Mouse (Mus musculus) thymus, adult 2 months (tissue): ENCODE results near the gene B3galt1. TPM values are rescaled to one million over a fixed set of nuclear protein-coding genes. Genes with fewer than 3 reads are reported as not detected.

Experiments
- DNase-seq: peaks from one replicate; pipeline ENCODE4 v3.0.0; 2021
- H3K27ac ChIP-seq: fragments of 200-500 bp; 2 replicates; pipeline ENCODE4 v1.5.1; 2012; ENCODE audit warnings: low read length, control low read depth; ENCODE audit not compliant: control insufficient read depth, insufficient read depth
- H3K27me3 ChIP-seq: fragments of 200-500 bp; 2 replicates; pipeline ENCODE4 v1.6.1; 2012; ENCODE audit warnings: mild to moderate bottlenecking, low read length, moderate library complexity, mixed read lengths; ENCODE audit not compliant: control insufficient read depth, insufficient read depth
- H3K36me3 ChIP-seq: fragments of 200-500 bp; 2 replicates; pipeline ENCODE4 v1.6.1; 2012; ENCODE audit warnings: mild to moderate bottlenecking, low read length, moderate library complexity; ENCODE audit not compliant: control insufficient read depth, insufficient read depth
- H3K4me1 ChIP-seq: fragments of 200-500 bp; replicated peaks from 2 replicates; pipeline ENCODE4 v1.6.1; 2012; ENCODE audit warnings: low read length; ENCODE audit not compliant: control insufficient read depth, insufficient read depth
- H3K4me3 ChIP-seq: fragments of 200-500 bp; 2 replicates; pipeline ENCODE4 v1.5.1; 2012; ENCODE audit warnings: mild to moderate bottlenecking, low read length, control low read depth, moderate library complexity; ENCODE audit not compliant: control insufficient read depth, insufficient read depth
- CTCF ChIP-seq: fragments of 200-500 bp; IDR thresholded peaks from 2 replicates; pipeline ENCODE4 v1.5.1; 2012; ENCODE audit warnings: mild to moderate bottlenecking, control low read depth, low read length, moderate library complexity, borderline replicate concordance; ENCODE audit not compliant: control insufficient read depth, poor library complexity, insufficient read depth; ENCODE audit errors: extremely low read depth
- POLR2A ChIP-seq: fragments of 200-500 bp; IDR thresholded peaks from 2 replicates; pipeline ENCODE4 v1.6.1; 2012; ENCODE audit warnings: mild to moderate bottlenecking, low read length, control low read depth, moderate library complexity; ENCODE audit not compliant: control insufficient read depth, poor library complexity, insufficient read depth; ENCODE audit errors: extremely low read depth
- WGBS: fragments of 180-500 bp; shearing (Covaris S2); methylation state at CpG from one replicate; pipeline ENCODE4 v1.1.7; 2018; 5-methylcytosine and 5-hydroxymethylcytosine counted together
- polyA plus RNA-seq: library from polyadenylated mRNA; depleted of rRNA; stranded (reverse); fragments of >200 nt; gene quantifications from 2 replicates; pipeline ENCODE4 v1.2.3, GENCODE M21; 2012

The B3galt1 gene
- polyA plus RNA-seq, 1 experiment, result 0.04 TPM

DNA sequence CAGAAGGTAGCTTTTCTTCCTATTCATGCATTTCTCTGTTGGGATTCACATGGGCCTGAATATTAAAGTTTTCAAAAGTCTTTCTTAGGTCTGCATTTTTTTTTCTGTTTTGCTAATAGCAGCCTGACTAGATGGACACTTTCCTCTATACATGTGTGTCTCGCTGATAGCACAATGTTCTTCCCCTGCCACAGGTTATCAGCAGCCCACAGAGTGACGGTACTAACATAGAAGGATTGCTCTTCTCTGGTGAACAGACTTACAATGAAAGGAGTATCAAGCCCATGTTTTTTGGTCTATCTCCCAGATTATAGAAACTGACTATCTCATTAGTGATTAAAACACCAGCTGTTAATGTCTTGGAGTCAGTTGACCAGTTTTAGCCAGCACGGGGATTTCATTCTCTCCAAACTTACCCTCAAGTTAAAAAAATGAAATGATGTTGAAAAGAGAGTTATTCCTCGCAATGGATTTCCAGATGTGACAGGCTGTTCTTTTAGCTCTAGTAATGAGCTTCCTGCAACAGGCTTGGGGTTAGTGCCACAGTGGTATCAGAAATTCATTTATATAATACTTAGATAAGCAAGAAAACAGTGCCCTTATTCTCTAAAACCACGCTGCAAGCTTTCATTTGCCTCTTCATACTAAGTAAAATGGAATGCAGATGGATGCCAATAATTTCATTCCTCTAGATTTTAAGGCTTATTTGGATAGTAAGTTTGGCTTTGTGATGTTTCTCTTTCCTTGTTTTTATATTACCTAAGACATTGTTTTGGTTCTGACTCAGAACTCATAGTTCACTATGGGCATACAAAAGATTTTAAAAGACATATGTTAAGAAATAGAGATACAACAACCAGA, 263.6 kb downstream of the B3galt1 start:
- Histone ChIP-seq H3K4me3 (no peak overlapping the region), H3K27ac (no peak overlapping the region), H3K36me3 (no peaks in the 10 kb centered on the region), H3K4me1 (no peaks in the 10 kb centered on the region), H3K27me3 (no peaks in the 10 kb centered on the region)
- DNase-seq, result no peak
- TF ChIP-seq CTCF (no peak), POLR2A (no peak)
- WGBS, result 79% methylated on average over 5 of the region's 5 CpGs

DNA sequence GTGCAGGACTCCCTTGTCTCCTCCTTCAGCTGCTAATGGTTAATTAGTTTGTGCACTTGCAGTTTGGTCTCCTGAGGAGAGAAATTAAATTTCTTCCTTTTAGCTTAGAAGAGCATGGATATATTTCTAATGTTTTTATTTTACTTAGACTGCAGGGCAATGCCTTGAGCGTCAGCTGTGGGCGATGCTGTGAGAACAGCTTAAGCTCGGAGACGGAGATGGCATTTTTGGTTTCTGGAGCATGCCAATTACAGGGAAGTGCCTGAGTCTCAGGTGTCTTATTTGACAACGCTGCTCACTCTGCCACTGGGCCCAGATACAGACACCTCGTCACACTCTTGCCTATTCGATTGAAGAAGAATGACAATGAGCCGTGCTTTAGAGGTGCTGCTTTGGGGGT, 282.1 kb downstream of the B3galt1 start:
- Histone ChIP-seq H3K36me3 (no peaks in the 10 kb centered on the region), H3K27ac (no peak overlapping the region), H3K27me3 (no peaks in the 10 kb centered on the region), H3K4me1 (no peaks in the 10 kb centered on the region), H3K4me3 (no peak overlapping the region)
- DNase-seq, result no peak
- WGBS, result 94% methylated on average over 8 of the region's 8 CpGs
- no peak for TF ChIP-seq CTCF
- TF ChIP-seq POLR2A, result no peak

DNA sequence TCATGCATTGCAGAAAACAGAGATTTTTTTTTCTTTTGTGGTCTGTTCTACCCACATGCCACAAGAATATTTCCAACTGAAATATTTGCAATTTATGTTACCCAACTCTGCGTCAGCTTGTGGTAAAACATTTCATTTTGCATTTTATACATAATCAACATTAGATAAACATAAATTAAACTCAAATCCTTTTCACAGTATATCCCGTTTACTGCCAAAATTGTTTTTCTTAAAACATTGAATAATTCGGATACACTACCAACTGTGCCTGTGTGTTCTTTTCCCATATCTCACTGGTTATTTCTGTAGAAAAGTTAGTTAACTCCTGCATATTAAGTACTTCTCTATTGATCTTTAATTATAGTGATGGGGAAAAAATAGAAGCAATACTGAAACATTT, 285.1 kb downstream of the B3galt1 start:
- Histone ChIP-seq H3K4me3 (no peak overlapping the region), H3K27me3 (no peaks in the 10 kb centered on the region), H3K4me1 (no peaks in the 10 kb centered on the region), H3K27ac (no peak overlapping the region), H3K36me3 (no peaks in the 10 kb centered on the region)
- WGBS, result 87% methylated on average over 3 of the region's 3 CpGs
- DNase-seq, result no peak
- TF ChIP-seq POLR2A (no peak), CTCF (no peak)

DNA sequence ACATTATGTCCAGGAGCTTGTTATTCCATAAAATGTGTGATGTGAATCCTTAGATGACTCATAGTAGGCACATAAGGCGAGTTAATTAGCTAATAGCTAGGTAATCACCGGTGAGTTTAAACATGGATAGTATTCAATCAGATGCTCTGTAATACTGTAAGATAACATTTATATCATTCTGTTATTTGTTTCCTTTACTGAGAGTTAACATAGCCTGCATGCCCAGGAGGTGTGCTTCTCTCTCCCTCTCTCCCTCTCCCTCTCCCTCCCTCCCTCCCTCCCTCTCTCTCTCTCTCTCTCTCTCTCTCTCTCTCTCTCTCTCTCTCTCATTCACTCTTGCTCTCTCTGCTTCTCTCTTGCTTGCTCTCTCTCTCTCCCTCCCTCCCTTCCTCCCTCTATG, 292.7 kb downstream of the B3galt1 start:
- Histone ChIP-seq H3K36me3 (no peaks in the 10 kb centered on the region), H3K4me1 (no peaks in the 10 kb centered on the region), H3K27me3 (no peaks in the 10 kb centered on the region), H3K27ac (no peak overlapping the region), H3K4me3 (no peak overlapping the region)
- 90% methylated on average over 2 of the region's 2 CpGs for WGBS
- DNase-seq, result no peak
- TF ChIP-seq POLR2A (no peak), CTCF (no peak)

DNA sequence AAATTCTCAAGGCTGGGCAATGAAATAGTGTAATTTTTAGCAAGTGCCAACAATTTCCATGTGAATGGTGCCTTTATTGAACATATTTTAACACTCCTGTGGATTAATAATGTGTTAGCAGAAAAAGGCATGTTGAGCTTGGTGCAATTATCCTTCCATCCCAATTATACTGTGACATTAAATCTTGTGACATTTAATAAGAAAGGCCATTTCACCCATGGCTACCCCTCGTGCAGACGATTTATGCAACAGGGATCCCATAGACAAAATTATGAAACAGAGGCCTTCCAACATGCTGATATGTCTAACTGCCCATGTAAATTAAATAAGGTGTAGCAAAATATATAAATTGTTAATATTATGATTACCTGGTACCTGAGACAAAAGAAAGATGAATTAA, 293.3 kb downstream of the B3galt1 start:
- Histone ChIP-seq H3K36me3 (no peaks in the 10 kb centered on the region), H3K27me3 (no peaks in the 10 kb centered on the region), H3K4me1 (no peaks in the 10 kb centered on the region), H3K27ac (no peak overlapping the region), H3K4me3 (no peak overlapping the region)
- no peak for TF ChIP-seq CTCF
- no peak for TF ChIP-seq POLR2A
- no peak for DNase-seq
- 95% methylated on average over 2 of the region's 2 CpGs for WGBS

DNA sequence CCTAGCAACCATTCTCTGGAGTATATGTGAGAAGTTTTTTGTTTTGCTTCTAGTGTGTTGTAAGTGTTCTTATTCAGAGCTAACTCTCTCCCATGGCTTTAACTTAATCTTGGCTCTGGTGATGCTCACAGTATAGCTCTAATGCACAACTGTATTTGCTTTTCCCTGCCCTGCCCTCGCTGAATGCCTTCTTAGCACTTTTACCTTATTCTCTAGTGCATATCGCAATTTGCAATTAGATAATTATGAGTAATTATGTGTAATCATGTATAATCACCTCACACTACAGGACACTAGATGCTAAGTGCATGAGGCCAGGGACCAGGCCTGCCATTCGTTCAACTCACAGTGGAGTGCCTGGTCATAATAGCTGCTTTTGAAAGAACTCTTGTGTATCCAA, 307.7 kb downstream of the B3galt1 start:
- Histone ChIP-seq H3K27ac (no peak overlapping the region), H3K4me3 (no peak overlapping the region), H3K36me3 (no peaks in the 10 kb centered on the region), H3K27me3 (no peaks in the 10 kb centered on the region), H3K4me1 (no peaks in the 10 kb centered on the region)
- no peak for TF ChIP-seq POLR2A
- WGBS, result 85% methylated on average over 3 of the region's 3 CpGs
- DNase-seq, result no peak

DNA sequence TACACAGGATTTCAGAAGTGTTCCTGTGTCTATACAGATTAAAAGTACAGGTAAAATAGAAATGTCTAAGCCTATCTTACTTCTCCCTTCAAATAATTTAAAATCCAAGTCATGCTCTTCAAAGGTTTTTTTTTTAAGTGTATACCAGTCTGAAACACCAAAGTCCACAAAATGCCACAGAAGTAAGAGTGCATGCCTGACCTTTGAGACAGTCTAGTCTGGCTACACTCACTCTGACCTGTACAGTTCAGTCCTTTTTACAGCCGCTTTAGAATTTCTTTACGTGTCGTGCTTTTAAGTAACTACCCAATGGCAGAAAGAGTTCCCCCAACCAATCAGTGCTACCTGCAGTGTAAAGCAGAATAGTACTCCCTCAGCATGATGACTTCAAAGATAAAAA, 314.2 kb downstream of the B3galt1 start:
- no peaks in the 10 kb centered on the region for H3K27me3 ChIP-seq
- H3K36me3 ChIP-seq, result no peaks in the 10 kb centered on the region
- H3K4me3 ChIP-seq, result no peak overlapping the region
- WGBS, result 93% methylated on average over 3 of the region's 3 CpGs
- no peak for TF ChIP-seq CTCF
- H3K4me1 ChIP-seq, result no peaks in the 10 kb centered on the region
- no peak overlapping the region for H3K27ac ChIP-seq
- DNase-seq, result no peak
